Mouse (Mus musculus): ENCODE measurements at regions not wholly inside any gene's neighbourhood (a gene's known extent, or its start where the extent isn't known, plus 50 kb on each side); places are given as distances from the start of the nearest gene placed in this dataset.

GRCm38 (mm10) chr10:38875667-38876245, 54.2 kb upstream of the Rfpl4b start:
- Histone ChIP-seq H3K4me1 (replicated peaks) (no peaks in the 10 kb centered on the region), H3K4me3 (replicated peaks) (no peak overlapping the region), H3K36me3 (no peaks in the 10 kb centered on the region), H3K27me3 (replicated peaks) (no peaks in the 10 kb centered on the region), H3K4me2 (replicated peaks) (no peak overlapping the region), H3K27ac (no peak overlapping the region), H3K9ac (no peak overlapping the region), H3K9me3 (no peaks in the 10 kb centered on the region)
- WGBS: 20% methylated on average over 5 of the region's 5 CpGs
- ATAC-seq: no peak

GRCm38 (mm10) chr10:38879271-38879670, 57.7 kb upstream of the Rfpl4b start:
- Histone ChIP-seq H3K27me3 (replicated peaks) (no peaks in the 10 kb centered on the region), H3K4me3 (replicated peaks) (no peak overlapping the region), H3K4me2 (replicated peaks) (no peak overlapping the region), H3K27ac (no peak overlapping the region), H3K9me3 (no peaks in the 10 kb centered on the region), H3K9ac (no peak overlapping the region), H3K4me1 (replicated peaks) (no peaks in the 10 kb centered on the region), H3K36me3 (no peaks in the 10 kb centered on the region)
- no peak for ATAC-seq
- WGBS: 92% methylated on average over 7 of the region's 7 CpGs

- Histone ChIP-seq H3K27me3 (replicated peaks) (no peaks in the 10 kb centered on the region), H3K4me1 (replicated peaks) (no peaks in the 10 kb centered on the region), H3K36me3 (no peaks in the 10 kb centered on the region), H3K4me2 (replicated peaks) (no peak overlapping the region), H3K9me3 (no peaks in the 10 kb centered on the region), H3K9ac (no peak overlapping the region), H3K27ac (no peak overlapping the region), H3K4me3 (replicated peaks) (no peak overlapping the region)
- ATAC-seq: peak; percentile 36; the same call in 1 of the 2 replicates
- WGBS: 48% methylated on average over 7 of the region's 7 CpGs
These were observed 59.1 kb upstream of the Rfpl4b start for GRCm38 (mm10) chr10:38880642-38881187.

- 73% methylated on average over 6 of the region's 6 CpGs for WGBS
These were observed 60.6 kb upstream of the Rfpl4b start for GRCm38 (mm10) chr10:38882154-38882553.

GRCm38 (mm10) chr10:38883816-38884599, 62.4 kb upstream of the Rfpl4b start:
- Histone ChIP-seq H3K4me2 (replicated peaks) (no peak overlapping the region), H3K36me3 (no peaks in the 10 kb centered on the region), H3K4me3 (replicated peaks) (no peak overlapping the region), H3K27me3 (replicated peaks) (no peaks in the 10 kb centered on the region), H3K27ac (no peak overlapping the region), H3K4me1 (replicated peaks) (no peaks in the 10 kb centered on the region), H3K9me3 (no peaks in the 10 kb centered on the region), H3K9ac (no peak overlapping the region)
- 78% methylated on average over 2 of the region's 2 CpGs for WGBS
- no peak for ATAC-seq

More at GRCm38 (mm10) chr10:38882154-38882553, 60.6 kb upstream of the Rfpl4b start:
- Histone ChIP-seq H3K36me3 (no peaks in the 10 kb centered on the region), H3K4me3 (replicated peaks) (no peak overlapping the region), H3K9me3 (no peaks in the 10 kb centered on the region), H3K27me3 (replicated peaks) (no peaks in the 10 kb centered on the region), H3K4me2 (replicated peaks) (no peak overlapping the region), H3K9ac (no peak overlapping the region), H3K4me1 (replicated peaks) (no peaks in the 10 kb centered on the region), H3K27ac (no peak overlapping the region)
- no peak for ATAC-seq

- Histone ChIP-seq H3K4me2 (replicated peaks) (no peak overlapping the region), H3K27ac (no peak overlapping the region), H3K9me3 (no peaks in the 10 kb centered on the region), H3K36me3 (no peaks in the 10 kb centered on the region), H3K9ac (no peak overlapping the region), H3K4me1 (replicated peaks) (no peaks in the 10 kb centered on the region), H3K27me3 (replicated peaks) (no peaks in the 10 kb centered on the region), H3K4me3 (replicated peaks) (no peak overlapping the region)
- ATAC-seq: no peak
- 81% methylated on average over 4 of the region's 4 CpGs for WGBS
These were observed 63.1 kb upstream of the Rfpl4b start for GRCm38 (mm10) chr10:38884641-38885040.

GRCm38 (mm10) chr10:38886441-38886840, 64.9 kb upstream of the Rfpl4b start:
- H3K36me3 ChIP-seq: no peaks in the 10 kb centered on the region
- ATAC-seq: no peak
- no peak overlapping the region for H3K27ac ChIP-seq
- H3K9ac ChIP-seq: no peak overlapping the region
- 57% methylated on average over 2 of the region's 2 CpGs for WGBS
- H3K4me2 ChIP-seq (replicated peaks): no peak overlapping the region
- H3K4me1 ChIP-seq (replicated peaks): no peaks in the 10 kb centered on the region
- H3K27me3 ChIP-seq (replicated peaks): no peaks in the 10 kb centered on the region
- no peak overlapping the region for H3K4me3 ChIP-seq (replicated peaks)
- no peaks in the 10 kb centered on the region for H3K9me3 ChIP-seq

- Histone ChIP-seq H3K9me3 (no peaks in the 10 kb centered on the region), H3K4me2 (replicated peaks) (no peak overlapping the region), H3K4me1 (replicated peaks) (no peaks in the 10 kb centered on the region), H3K27ac (no peak overlapping the region), H3K36me3 (no peaks in the 10 kb centered on the region), H3K27me3 (replicated peaks) (no peaks in the 10 kb centered on the region), H3K4me3 (replicated peaks) (no peak overlapping the region), H3K9ac (no peak overlapping the region)
- WGBS: 78% methylated on average over 9 of the region's 9 CpGs
- ATAC-seq: no peak
These were observed 66.3 kb upstream of the Rfpl4b start for GRCm38 (mm10) chr10:38887896-38888295.

GRCm38 (mm10) chr10:38894706-38895105, 70.6 kb upstream of the Lama4 start:
- Histone ChIP-seq H3K36me3 (no peaks in the 10 kb centered on the region), H3K4me2 (replicated peaks) (no peak overlapping the region), H3K27me3 (replicated peaks) (no peaks in the 10 kb centered on the region), H3K9me3 (no peaks in the 10 kb centered on the region), H3K4me3 (replicated peaks) (no peak overlapping the region), H3K27ac (no peak overlapping the region), H3K4me1 (replicated peaks) (no peaks in the 10 kb centered on the region), H3K9ac (no peak overlapping the region)
- WGBS: 49% methylated on average over 1 of the region's 1 CpGs
- ATAC-seq: no peak

- no peak overlapping the region for H3K4me3 ChIP-seq (replicated peaks)
- no peak overlapping the region for H3K27ac ChIP-seq
- H3K9me3 ChIP-seq: no peaks in the 10 kb centered on the region
- H3K9ac ChIP-seq: no peak overlapping the region
- no peak for ATAC-seq
- H3K36me3 ChIP-seq: no peaks in the 10 kb centered on the region
- no peak overlapping the region for H3K4me2 ChIP-seq (replicated peaks)
- no peaks in the 10 kb centered on the region for H3K4me1 ChIP-seq (replicated peaks)
- 64% methylated on average over 3 of the region's 3 CpGs for WGBS
- no peaks in the 10 kb centered on the region for H3K27me3 ChIP-seq (replicated peaks)
These were observed 69.7 kb upstream of the Lama4 start for GRCm38 (mm10) chr10:38895656-38896055.

GRCm38 (mm10) chr10:38897573-38897972, 67.7 kb upstream of the Lama4 start:
- H3K27ac ChIP-seq: no peak overlapping the region
- no peak for ATAC-seq
- H3K4me3 ChIP-seq (replicated peaks): no peak overlapping the region
- no peak overlapping the region for H3K9ac ChIP-seq
- H3K36me3 ChIP-seq: no peaks in the 10 kb centered on the region
- no peaks in the 10 kb centered on the region for H3K27me3 ChIP-seq (replicated peaks)
- whole genome bisulfite sequencing: 75% methylated on average over 5 of the region's 5 CpGs
- no peak overlapping the region for H3K4me2 ChIP-seq (replicated peaks)
- no peaks in the 10 kb centered on the region for H3K9me3 ChIP-seq
- H3K4me1 ChIP-seq (replicated peaks): no peaks in the 10 kb centered on the region

GRCm38 (mm10) chr10:38906121-38906520, 59.2 kb upstream of the Lama4 start:
- no peak for ATAC-seq
- WGBS: 55% methylated on average over 3 of the region's 3 CpGs
- Histone ChIP-seq H3K4me3 (replicated peaks) (no peak overlapping the region), H3K27me3 (replicated peaks) (no peaks in the 10 kb centered on the region), H3K4me1 (replicated peaks) (0 out of 2 replicates have a peak, but pooled peaks cover 2% of the 10 kb centered on the region), H3K36me3 (no peaks in the 10 kb centered on the region), H3K27ac (no peak overlapping the region), H3K4me2 (replicated peaks) (no peak overlapping the region), H3K9me3 (no peaks in the 10 kb centered on the region), H3K9ac (no peak overlapping the region)
